Mouse (Mus musculus) gastrocnemius, postnatal 4 days (tissue): ENCODE data around the gene Alyref. TPM values are rescaled to one million over a fixed set of nuclear protein-coding genes. Genes with fewer than 3 reads are reported as not detected.
"Not testable (repeated sequence)": the region's sequence is repeated elsewhere in the genome, so short reads cannot be mapped to it uniquely, and the experiment has no call there.

Experiments used
- DNase-seq, 2 experiments: peaks; one replicate each; pipeline ENCODE4 v3.0.0; 2021 to 2022; ENCODE audit warnings: low spot score in 2 of 2, mixed read lengths in 2 of 2
- total RNA-seq, 2 experiments: library from RNA; stranded (reverse); gene quantifications; 2 replicates each; pipeline ENCODE4 v1.2.3; 2021

Gene Alyref
- total RNA-seq, 2 experiments from 2014 or later, result 112 to 113 TPM

GRCm38 (mm10) chr11:120577211-120578023 lies 20.7 kb downstream of the Alyref start:
- peak in 1 of 2 experiments; percentile 31 for DNase-seq

- no peak for DNase-seq
These were observed 21.7 kb downstream of the Alyref start for GRCm38 (mm10) chr11:120576365-120576981.

- no peak for DNase-seq
These were observed 22.2 kb downstream of the Alyref start for GRCm38 (mm10) chr11:120575940-120576339.

GRCm38 (mm10) chr11:120575046-120575445 lies 23.1 kb downstream of the Alyref start:
- DNase-seq, result no peak

- DNase-seq, result no peak
These were observed 23.9 kb downstream of the Alyref start for GRCm38 (mm10) chr11:120574278-120574600.

- DNase-seq, result no peak
These were observed 24.4 kb downstream of the Alyref start for GRCm38 (mm10) chr11:120573585-120574277.

- DNase-seq, result peak; percentile 99 to 100
These were observed 25.2 kb downstream of the Alyref start, which contains the start of gene P4hb for GRCm38 (mm10) chr11:120572752-120573584. TSS of gene P4hb (minus strand) at chr11:120573253.

- DNase-seq, result no peak
These were observed 25.8 kb downstream of the Alyref start for GRCm38 (mm10) chr11:120572417-120572751.

- no peak for DNase-seq
These were observed 26.3 kb downstream of the Alyref start for GRCm38 (mm10) chr11:120571754-120572416.

GRCm38 (mm10) chr11:120571122-120571521 lies 27.0 kb downstream of the Alyref start:
- no peak for DNase-seq

GRCm38 (mm10) chr11:120568324-120568723 lies 29.8 kb downstream of the Alyref start:
- no peak for DNase-seq

- no peak for DNase-seq
These were observed 33.1 kb downstream of the Alyref start for GRCm38 (mm10) chr11:120565114-120565513.

- DNase-seq, result no peak
These were observed 35.2 kb downstream of the Alyref start for GRCm38 (mm10) chr11:120562949-120563348.

- no peak for DNase-seq
These were observed 37.0 kb downstream of the Alyref start for GRCm38 (mm10) chr11:120560952-120561728.

- DNase-seq, result not testable (repeated sequence)
These were observed 39.3 kb downstream of the Alyref start for GRCm38 (mm10) chr11:120558843-120559242.

- DNase-seq, result no peak
These were observed 42.9 kb downstream of the Alyref start for GRCm38 (mm10) chr11:120555260-120555659.

- DNase-seq, result no peak
These were observed 43.3 kb downstream of the Alyref start for GRCm38 (mm10) chr11:120554834-120555233.

- DNase-seq, result no peak
These were observed 45.4 kb downstream of the Alyref start for GRCm38 (mm10) chr11:120552736-120553135.

GRCm38 (mm10) chr11:120550810-120551440 lies 47.2 kb downstream of the Alyref start, which contains the start of gene Ppp1r27:
TSS of gene Ppp1r27 (minus strand) at chr11:120551132.
- DNase-seq, result no peak
